13 mouse cellular contexts compared by ENCODE assay signal in the genomic region with DNA sequence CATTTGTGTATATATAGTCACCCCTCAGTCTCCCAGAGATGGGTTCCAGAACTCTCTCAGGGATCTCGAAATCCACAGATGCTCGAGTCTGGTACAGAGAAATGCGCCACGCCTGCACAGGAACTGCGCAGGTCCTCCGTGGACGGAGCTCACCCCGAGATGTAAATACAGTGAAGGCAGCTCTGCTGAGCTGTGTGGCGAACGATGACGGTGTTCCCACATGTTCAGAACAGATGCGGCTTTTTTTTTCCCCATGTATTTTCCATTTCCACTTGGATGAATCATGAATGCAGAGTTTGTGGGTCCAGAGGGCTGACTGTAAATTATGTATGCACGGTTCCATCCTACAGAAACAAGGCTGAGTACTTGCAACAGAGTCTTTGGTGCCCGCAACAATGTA.
"Had no signal": no experiment of that assay in that cellular context is flagged by ENCODE, and none has a peak within 500 bp of the region (broad histone marks: within the 10 kb centered on the region; RNA-seq: fewer than 3 reads in every experiment).

No protein-coding gene starts in this region.

- DNase-seq: gastrocnemius, adult 2 months; gastrocnemius, postnatal 10 days; gastrocnemius, postnatal 25 days; heart, adult 18-20 months; heart, postnatal 10 days; heart, postnatal 4 days; kidney, adult 18-20 months; kidney, adult 8-10 months; kidney, postnatal 10 days; kidney, postnatal 25 days; kidney, postnatal 4 days; liver; liver, embryonic 13.5 days had no signal
